Mouse (Mus musculus): ENCODE measurements around the gene Carm1.
"Not testable (repeated sequence)": the region's sequence is repeated elsewhere in the genome, so short reads cannot be mapped to it uniquely, and the experiment has no call there.

Gene Carm1

GRCm38 (mm10) chr9:21578226-21578625 lies 31.5 kb downstream of the Carm1 start:
- DNase-seq (ENCODE audit: low read depth) = no peak

- no peak for DNase-seq (ENCODE audit: low read depth)
Measured at GRCm38 (mm10) chr9:21585401-21585800, 38.7 kb downstream of the Carm1 start.

- DNase-seq (ENCODE audit: low read depth) = no peak
Measured at GRCm38 (mm10) chr9:21587678-21588349, 41.1 kb downstream of the Carm1 start.

DNA sequence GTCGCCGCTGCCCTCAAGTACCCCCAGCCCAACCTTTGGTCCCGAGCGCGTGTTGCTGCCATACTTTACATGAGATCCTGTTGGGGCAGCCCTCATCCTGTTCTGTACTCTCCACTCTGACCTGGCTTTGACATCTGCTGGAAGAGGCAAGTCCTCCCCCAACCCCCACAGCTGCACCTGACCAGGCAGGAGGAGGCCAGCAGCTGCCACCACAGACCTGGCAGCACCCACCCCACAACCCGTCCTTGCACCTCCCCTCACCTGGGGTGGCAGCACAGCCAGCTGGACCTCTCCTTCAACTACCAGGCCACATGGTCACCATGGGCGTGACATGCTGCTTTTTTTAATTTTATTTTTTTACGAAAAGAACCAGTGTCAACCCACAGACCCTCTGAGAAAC lies 41.7 kb downstream of the Carm1 start:
- DNase-seq (ENCODE audit: low read depth) = no peak

- DNase-seq (ENCODE audit: low read depth) = no peak
Measured at GRCm38 (mm10) chr9:21589538-21589937, 42.8 kb downstream of the Carm1 start.

DNA sequence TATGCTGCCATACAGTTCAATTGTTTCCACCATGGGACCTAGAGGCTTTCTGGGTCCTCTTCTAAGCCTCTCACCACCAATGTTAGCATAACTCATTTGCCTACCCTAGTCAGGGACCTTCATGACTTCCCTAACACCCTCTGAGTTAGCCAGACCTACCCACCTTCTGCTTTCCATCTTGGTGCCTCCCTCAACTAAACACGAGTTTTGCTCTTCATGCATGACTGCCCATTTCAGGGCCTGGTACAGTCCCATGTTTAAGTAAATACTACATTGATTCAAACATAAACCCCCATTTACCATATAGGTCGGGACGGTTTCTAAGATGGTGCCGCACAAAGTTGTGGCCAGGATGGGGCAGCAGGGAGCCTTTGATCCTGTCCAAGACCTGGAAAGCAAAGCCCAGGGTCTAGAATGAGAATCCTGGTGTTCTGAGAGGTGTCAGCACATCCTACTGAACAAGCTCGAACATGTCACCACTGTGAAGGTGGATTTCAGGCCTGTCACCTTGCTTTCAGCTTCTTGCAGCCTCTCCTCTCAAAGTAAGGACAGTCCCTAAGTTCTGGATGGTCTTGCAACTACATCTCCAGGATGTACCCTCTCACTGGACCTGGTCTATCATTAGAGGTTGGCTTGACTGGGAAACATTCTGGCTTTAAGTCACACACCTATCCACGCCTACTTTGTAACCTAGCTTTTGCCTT lies 44.6 kb downstream of the Carm1 start:
- DNase-seq (ENCODE audit: low read depth) = no peak

- no peak for DNase-seq (ENCODE audit: low read depth)
Measured at GRCm38 (mm10) chr9:21591831-21592702, 45.4 kb downstream of the Carm1 start.

GRCm38 (mm10) chr9:21592703-21593121 lies 46.0 kb downstream of the Carm1 start, which contains the start of the genes Timm29 and Yipf2:
Timm29 (plus strand) TSS chr9:21592722.
Yipf2 (minus strand) TSS chr9:21592828.
- peak; percentile 98 for DNase-seq (ENCODE audit: low read depth)

- DNase-seq (ENCODE audit: low read depth) = peak; percentile 61
Measured at GRCm38 (mm10) chr9:21593122-21593721, 46.5 kb downstream of the Carm1 start.

- DNase-seq (ENCODE audit: low read depth) = not testable (repeated sequence)
Measured at GRCm38 (mm10) chr9:21594350-21594749, 47.7 kb downstream of the Carm1 start.

GRCm38 (mm10) chr9:21594838-21595237 lies 48.1 kb downstream of the Carm1 start:
- DNase-seq (ENCODE audit: low read depth) = no peak

DNA sequence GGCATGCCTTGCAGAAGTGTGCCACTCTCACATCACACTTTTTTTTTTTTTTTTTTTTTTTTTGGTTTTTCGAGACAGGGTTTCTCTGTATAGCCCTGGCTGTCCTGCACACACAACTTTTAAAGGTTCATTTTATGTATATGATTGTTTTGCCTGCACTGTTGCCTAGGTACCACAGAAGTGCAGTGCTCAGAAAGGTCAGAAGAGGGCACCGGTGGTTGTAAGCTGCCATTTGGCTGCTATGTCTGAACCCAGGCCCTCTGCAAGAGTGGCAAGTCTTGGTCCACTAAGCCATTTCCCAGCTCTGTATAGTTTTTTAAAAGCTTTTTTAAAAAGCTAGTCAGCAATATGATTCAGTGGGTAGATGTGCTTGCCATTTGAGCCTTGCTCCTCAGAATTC lies 51.5 kb downstream of the Carm1 start:
- peak; percentile 68 for DNase-seq (ENCODE audit: low read depth)

- no peak for DNase-seq (ENCODE audit: low read depth)
Measured at GRCm38 (mm10) chr9:21600186-21600585, 53.5 kb downstream of the Carm1 start.

GRCm38 (mm10) chr9:21601073-21601472 lies 54.4 kb downstream of the Carm1 start:
- no peak for DNase-seq (ENCODE audit: low read depth)

- DNase-seq (ENCODE audit: low read depth) = peak; percentile 84
Measured at GRCm38 (mm10) chr9:21601722-21602399, 55.2 kb downstream of the Carm1 start.

DNA sequence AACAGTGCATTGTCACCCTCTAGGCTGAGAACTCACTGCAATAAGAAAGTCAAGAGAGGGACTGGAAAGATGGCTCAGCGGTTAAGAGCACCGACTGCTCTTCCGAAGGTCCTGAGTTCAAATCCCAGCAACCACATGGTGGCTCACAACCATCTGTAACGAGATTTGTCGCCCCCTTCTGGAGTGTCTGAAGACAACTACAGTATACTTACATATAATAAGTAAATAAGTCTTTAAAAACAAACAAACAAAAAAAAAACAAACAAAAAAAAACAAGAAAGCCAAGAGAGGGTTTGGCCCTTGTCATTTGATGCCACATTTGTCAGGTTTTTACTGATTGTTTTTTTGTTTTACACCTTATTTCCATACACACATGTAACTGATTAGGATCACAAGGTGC lies 57.4 kb downstream of the Carm1 start:
- no peak for DNase-seq (ENCODE audit: low read depth)

DNA sequence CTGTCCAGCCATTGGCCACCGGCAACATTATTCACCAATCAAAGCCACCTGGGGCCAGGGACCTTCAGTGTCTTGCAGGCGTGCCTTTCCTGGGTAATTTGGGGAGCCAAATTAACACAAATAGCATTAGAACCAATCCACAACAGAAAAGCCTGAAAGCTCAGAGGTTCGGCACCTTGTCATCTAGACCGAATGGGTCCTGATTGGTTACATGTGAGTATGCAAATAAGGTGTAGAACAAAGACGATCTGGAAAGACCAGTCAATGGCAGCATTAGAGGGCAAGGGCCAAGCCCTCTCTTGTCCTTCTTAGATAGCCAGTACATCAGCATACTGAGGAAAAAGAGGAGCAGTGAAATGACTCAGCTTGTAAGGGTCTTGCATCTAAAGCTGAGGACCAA lies 59.2 kb downstream of the Carm1 start:
- no peak for DNase-seq (ENCODE audit: low read depth)

- DNase-seq (ENCODE audit: low read depth) = no peak
Measured at GRCm38 (mm10) chr9:21606648-21607047, 60.0 kb downstream of the Carm1 start.

GRCm38 (mm10) chr9:21609861-21610260 lies 63.2 kb downstream of the Carm1 start:
- peak; percentile 92 for DNase-seq (ENCODE audit: low read depth)

- peak; percentile 33 for DNase-seq (ENCODE audit: low read depth)
Measured at GRCm38 (mm10) chr9:21614864-21615616, 68.3 kb downstream of the Carm1 start.

Data from 416B (cell line).